Mouse (Mus musculus): ENCODE measurements around the gene Miga1.

Miga1 gene

GRCm38 (mm10) chr3:152245273-152245910 lies 94.8 kb downstream of the Miga1 start:
- WGBS: 70% methylated on average over 5 of the region's 5 CpGs

- WGBS: 81% methylated on average over 4 of the region's 4 CpGs
These were observed 96.9 kb downstream of the Miga1 start for GRCm38 (mm10) chr3:152243304-152243703.

DNA sequence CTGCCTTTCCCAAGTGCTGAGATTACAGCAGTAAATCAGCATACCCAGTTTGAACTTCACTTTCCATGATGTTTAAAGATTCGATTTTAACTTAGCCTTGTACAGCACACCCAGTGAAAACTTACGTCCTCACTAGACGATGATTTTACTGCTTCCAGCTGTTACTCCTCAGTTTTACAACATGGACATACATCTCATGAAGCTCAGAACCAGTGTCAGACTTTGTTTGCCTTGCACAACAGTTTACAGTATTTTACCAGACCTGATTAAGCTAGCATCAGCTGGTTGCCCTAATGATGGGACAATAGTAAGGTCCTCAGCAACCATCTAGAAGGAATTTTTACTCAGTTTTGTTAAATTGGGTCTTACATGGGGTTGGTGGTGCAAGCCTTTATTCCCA lies 99.1 kb downstream of the Miga1 start:
- WGBS: 82% methylated on average over 3 of the region's 3 CpGs

DNA sequence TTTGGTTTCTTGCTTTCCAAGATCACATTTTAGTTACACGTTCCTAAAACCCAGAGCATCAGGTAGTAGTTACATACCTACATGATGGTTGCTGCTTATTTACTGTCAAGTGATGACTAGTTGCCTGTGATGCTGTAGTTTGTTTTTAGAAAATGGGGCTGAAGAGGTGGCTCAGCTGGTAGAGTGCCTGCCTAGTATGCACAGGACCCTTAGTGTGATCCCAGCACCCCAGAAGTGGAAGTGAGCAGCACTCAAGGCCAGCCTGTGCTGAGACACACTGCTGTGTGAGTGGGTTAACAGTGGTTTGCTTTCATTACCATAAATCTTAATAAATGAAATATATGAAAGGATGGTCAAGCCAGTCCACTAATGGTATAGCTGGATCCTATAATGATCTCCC lies 100.6 kb downstream of the Miga1 start:
- 98% methylated on average over 1 of the region's 1 CpGs for WGBS

DNA sequence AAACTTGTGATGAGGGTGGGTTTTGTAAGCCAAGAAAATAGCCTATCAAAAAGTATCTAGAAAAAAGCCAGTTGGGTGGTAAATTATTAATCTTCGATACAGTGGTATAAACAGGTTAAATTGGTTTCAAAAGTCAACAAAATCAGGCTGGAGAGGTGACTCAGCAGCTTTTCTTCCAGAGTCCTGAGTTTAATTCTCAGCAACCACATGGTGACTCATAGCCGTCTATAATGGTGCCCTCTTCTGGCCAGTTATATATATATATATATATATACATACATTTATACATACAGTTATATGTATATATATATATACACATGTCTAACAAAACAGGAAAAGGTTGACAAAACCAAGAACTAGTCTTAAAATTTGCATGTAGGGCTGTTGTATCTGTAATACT lies 101.4 kb downstream of the Miga1 start:
- 55% methylated on average over 2 of the region's 2 CpGs for WGBS

DNA sequence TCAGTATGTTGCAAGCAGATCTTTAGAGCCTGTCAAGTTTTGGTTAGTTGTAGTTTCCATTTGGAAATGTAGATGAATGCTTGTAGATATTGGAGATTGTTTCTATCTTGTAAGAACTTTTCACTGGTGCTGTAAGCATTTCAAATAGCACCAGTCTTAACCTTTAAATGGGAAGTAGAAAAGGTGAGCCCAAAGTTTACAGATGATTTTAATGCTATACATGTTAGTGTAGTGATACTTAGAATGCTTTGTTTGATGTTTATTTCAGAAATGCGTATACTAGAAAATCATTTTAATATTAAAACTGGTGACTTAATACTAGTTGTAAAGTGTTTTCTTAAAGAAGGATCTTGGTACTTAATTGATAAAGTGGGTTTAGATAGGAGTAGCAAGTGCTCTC lies 104.4 kb downstream of the Miga1 start:
- 90% methylated on average over 1 of the region's 1 CpGs for WGBS

DNA sequence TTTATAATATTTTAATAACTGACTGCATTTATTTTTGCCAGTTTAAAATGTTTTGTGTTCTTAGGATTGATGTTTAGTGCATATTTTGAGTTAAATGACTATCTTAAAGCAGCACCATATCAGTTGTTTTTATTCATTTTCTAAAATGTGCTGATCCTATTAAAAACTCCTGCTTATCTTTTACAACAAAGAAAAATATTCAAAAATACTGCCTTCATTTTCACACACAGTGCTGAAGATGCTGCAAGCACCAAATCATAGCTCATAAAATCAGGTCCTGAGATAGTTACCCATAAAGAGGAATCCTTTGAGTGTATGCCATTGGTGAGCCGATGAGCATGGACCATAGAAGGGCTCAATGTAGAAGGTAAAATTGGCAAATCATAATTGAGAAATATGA lies 105.0 kb downstream of the Miga1 start:
- 92% methylated on average over 1 of the region's 1 CpGs for WGBS

DNA sequence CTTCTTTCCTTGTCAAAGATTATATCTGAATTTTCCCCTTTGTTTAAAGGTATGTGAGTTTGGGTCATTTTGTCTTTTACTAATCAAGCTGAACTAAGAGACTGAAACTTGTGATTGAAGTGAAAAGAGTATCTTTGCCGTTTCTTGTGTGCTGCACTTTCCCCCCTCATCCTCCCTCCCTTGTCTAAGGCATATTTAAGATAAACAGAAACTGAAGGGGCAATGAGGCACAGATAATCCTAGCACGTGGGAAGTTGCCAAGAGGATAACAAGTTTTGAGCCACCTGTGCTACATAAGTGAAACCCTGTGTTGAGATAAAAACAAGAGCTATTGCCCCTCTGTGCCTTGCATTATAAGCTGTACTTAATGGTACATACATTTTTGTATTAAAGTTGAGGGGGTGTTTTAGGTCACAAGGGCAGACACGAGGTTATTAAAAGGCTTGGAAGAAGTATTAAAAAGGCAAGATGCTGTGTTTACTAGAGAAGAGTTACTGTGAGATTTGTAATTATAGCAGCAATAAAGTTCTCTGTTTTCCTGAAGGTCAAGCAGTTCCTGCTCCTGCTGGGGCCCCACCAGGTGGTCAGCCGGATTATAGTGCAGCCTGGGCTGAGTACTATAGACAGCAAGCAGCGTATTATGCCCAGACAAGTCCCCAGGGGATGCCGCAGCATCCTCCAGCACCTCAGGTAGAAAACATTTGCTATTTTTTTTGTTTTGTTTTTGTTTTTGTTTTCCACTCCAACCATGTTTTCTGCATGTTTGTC lies 108.7 kb downstream of the Miga1 start:
- 39% methylated on average over 6 of the region's 6 CpGs for WGBS

DNA sequence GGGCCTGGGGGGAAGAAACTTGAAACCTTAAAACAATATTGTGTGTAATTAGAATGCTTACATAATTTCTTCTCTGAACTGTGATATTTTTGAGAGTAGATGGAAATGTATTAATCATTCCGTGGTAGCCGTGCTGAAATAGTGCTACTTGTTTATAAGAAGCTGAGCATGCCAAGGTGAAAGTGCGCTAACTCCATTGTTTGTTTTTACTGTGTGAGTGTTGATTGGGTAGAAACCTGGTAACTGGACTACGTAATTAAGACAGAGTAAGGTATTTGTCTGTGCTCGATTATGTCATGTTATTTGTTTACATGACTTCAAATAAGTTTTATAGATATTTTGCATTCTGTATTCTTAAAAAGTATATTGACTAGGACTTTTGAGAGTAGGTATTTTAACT lies 110.9 kb downstream of the Miga1 start:
- WGBS: 73% methylated on average over 5 of the region's 5 CpGs

DNA sequence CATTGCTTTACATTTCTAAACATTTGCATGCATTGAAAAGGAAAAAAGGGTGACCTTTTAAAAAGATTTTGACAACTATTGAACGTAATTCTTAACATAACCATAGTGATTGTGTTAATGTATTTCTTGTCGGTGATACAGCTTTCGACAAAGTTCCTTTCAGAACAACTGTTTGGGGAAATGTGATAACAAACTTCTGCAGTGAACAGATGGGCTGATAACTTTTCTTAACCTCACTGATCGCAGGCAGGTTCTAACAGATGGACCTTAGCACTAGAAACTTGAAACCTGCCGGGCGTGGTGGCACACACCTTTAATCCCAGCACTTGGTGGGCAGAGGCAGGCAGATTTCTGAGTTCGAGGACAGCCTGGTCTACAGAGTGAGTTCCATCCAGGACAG lies 111.4 kb downstream of the Miga1 start:
- 85% methylated on average over 7 of the region's 7 CpGs for WGBS

DNA sequence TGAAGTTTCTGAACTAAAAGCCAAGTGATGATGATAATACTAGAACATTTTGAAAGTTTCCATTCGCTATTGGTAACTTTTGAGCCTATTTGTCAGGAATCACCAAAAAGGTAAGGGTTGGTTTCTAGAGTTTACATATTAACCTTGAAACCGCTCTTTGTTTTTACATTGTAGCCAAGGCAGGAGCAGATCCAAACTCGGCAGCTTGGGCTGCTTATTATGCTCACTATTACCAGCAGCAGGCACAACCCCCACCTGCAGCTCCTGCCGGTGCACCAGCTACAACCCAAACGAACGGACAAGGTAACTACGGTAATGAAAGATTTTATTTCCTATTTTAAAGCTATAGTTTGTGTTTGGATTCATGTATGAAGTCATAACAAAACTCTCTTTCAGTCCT lies 114.3 kb downstream of the Miga1 start:
- 81% methylated on average over 7 of the region's 7 CpGs for WGBS
